Mouse (Mus musculus) hindbrain, embryonic 13.5 days (tissue): ENCODE measurements around the gene Upk1b. TPM values are rescaled to one million over a fixed set of nuclear protein-coding genes. Genes with fewer than 3 reads are reported as not detected.

Experiments used
- ATAC-seq: fragments of 200-750 bp; cut with Nextera tagmentation; 2 replicates; pipeline ENCODE4 v1.8.0; 2017; ENCODE audit warnings: moderate TSS enrichment; ENCODE audit not compliant: low FRiP score
- H3K27ac ChIP-seq: fragments of 300-500 bp; sonication (generic); 2 replicates; pipeline ENCODE4 v1.5.1; 2015; ENCODE audit warnings: inconsistent platforms, mild to moderate bottlenecking, moderate library complexity
- H3K27me3 ChIP-seq: fragments of 300-500 bp; sonication (generic); 2 replicates; pipeline ENCODE4 v1.6.1; 2015; ENCODE audit warnings: mild to moderate bottlenecking, inconsistent platforms
- H3K36me3 ChIP-seq: fragments of 300-500 bp; sonication (generic); 2 replicates; pipeline ENCODE4 v1.6.1; 2015; ENCODE audit warnings: mild to moderate bottlenecking, inconsistent platforms
- H3K4me1 ChIP-seq: fragments of 300-500 bp; sonication (generic); replicated peaks from 2 replicates; pipeline ENCODE4 v1.6.1; 2015; ENCODE audit warnings: inconsistent platforms
- H3K4me2 ChIP-seq: fragments of 300-500 bp; sonication (generic); 2 replicates; pipeline ENCODE4 v1.6.1; 2015; ENCODE audit warnings: inconsistent platforms, mild to moderate bottlenecking, moderate library complexity
- H3K4me3 ChIP-seq: fragments of 300-500 bp; sonication (generic); 2 replicates; pipeline ENCODE4 v1.5.1; 2015; ENCODE audit warnings: mild to moderate bottlenecking, inconsistent platforms
- H3K9ac ChIP-seq: fragments of 300-500 bp; sonication (generic); 2 replicates; pipeline ENCODE4 v1.6.1; 2015; ENCODE audit warnings: mild to moderate bottlenecking, inconsistent platforms
- H3K9me3 ChIP-seq: fragments of 300-500 bp; sonication (generic); 2 replicates; pipeline ENCODE4 v1.6.1; 2016; ENCODE audit warnings: inconsistent platforms
- WGBS: fragments of 180-500 bp; shearing (Covaris S2); methylation state at CpG from one replicate; pipeline ENCODE4 v1.1.7; 2015; 5-methylcytosine and 5-hydroxymethylcytosine counted together
- polyA plus RNA-seq: library from polyadenylated mRNA; unstranded; fragments of >200 nt; fragmentation: Nextera tagmentation; extraction: Ambion mirVana; gene quantifications from 2 replicates; pipeline ENCODE4 v1.2.1, GENCODE M21; 2015

The Upk1b gene
- polyA plus RNA-seq, 1 experiment from 2014 or later = 0.19 TPM

DNA sequence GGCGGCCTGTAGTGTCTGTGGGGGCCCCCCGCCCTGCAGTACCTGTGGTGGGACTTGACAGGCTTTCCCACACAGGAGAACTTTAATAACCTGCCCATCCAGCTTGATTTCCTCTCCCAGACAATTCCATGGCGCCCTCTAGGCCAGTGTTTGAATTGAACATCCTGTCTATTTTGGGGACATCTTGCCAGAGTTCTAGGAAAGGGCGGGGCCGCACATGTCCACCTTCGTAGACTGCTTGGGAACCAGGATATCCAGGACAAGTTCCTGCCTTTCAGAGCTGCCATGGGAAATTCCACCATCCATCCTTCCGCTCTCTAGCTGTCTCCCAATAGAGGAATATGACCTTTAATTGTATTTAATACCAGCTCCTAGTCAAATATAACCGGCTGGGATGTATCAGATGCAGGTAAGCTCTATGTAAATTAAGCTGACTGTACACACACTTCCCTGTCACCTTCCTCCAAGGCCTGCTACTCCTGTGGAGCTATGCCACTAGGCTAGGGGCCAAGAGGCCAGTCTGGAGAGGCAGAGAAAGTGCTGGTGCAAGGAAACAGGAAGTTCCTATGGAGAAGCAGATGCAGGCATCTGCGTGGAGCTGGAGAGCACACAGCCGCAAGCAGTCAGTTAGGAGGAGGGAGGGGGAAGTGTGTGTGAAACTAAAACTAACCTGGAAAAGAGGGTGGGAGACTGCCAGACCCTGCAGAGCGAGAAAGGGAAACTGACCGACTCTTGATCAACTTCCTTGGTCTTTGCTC lies 41.8 kb downstream of the Upk1b start:
- Histone ChIP-seq H3K4me2 (no peak overlapping the region), H3K4me3 (no peak overlapping the region), H3K27ac (no peak overlapping the region), H3K4me1 (no peaks in the 10 kb centered on the region), H3K9ac (no peak overlapping the region), H3K36me3 (peaks cover 52% of the 10 kb centered on the region), H3K9me3 (no peaks in the 10 kb centered on the region), H3K27me3 (no peaks in the 10 kb centered on the region)
- ATAC-seq = no peak
- WGBS = 87% methylated on average over 12 of the region's 12 CpGs

GRCm38 (mm10) chr16:38757626-38758025 lies 42.5 kb downstream of the Upk1b start:
- Histone ChIP-seq H3K36me3 (peaks cover 45% of the 10 kb centered on the region), H3K27me3 (no peaks in the 10 kb centered on the region), H3K9me3 (no peaks in the 10 kb centered on the region), H3K4me2 (no peak overlapping the region), H3K4me3 (no peak overlapping the region), H3K4me1 (no peaks in the 10 kb centered on the region), H3K27ac (no peak overlapping the region), H3K9ac (no peak overlapping the region)
- no peak for ATAC-seq
- 93% methylated on average over 19 of the region's 19 CpGs for WGBS

DNA sequence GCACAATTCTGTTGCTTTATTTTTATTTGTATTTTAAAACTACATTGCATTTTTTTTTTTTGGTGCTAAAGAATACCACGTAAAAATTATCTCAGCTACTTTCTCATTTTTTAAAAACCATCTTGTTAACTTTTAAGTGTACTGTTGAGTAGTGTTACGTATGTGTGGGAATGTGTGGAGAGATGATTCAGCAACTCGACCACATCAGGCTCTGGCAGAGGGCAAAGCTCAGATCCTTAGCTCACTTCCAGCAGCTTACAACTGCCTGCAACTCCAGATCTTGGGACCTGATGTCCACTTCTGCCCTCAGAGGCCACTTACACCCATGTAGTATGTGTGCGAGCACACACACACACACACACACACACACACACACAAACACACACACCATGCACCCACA lies 43.6 kb downstream of the Upk1b start:
- no peak overlapping the region for H3K4me3 ChIP-seq
- no peaks in the 10 kb centered on the region for H3K9me3 ChIP-seq
- H3K27ac ChIP-seq = no peak overlapping the region
- H3K4me1 ChIP-seq = no peaks in the 10 kb centered on the region
- WGBS = 91% methylated on average over 4 of the region's 4 CpGs
- no peak for ATAC-seq
- H3K4me2 ChIP-seq = no peak overlapping the region
- no peaks in the 10 kb centered on the region for H3K27me3 ChIP-seq
- H3K36me3 ChIP-seq = peaks cover 38% of the 10 kb centered on the region
- H3K9ac ChIP-seq = no peak overlapping the region

GRCm38 (mm10) chr16:38756177-38756503 lies 44.0 kb downstream of the Upk1b start:
- no peak overlapping the region for H3K4me3 ChIP-seq
- no peaks in the 10 kb centered on the region for H3K4me1 ChIP-seq
- H3K27me3 ChIP-seq = no peaks in the 10 kb centered on the region
- ATAC-seq = no peak
- 66% methylated on average over 5 of the region's 5 CpGs for WGBS
- H3K36me3 ChIP-seq = peaks cover 38% of the 10 kb centered on the region
- no peaks in the 10 kb centered on the region for H3K9me3 ChIP-seq
- H3K27ac ChIP-seq = no peak overlapping the region
- no peak overlapping the region for H3K4me2 ChIP-seq
- H3K9ac ChIP-seq = no peak overlapping the region

DNA sequence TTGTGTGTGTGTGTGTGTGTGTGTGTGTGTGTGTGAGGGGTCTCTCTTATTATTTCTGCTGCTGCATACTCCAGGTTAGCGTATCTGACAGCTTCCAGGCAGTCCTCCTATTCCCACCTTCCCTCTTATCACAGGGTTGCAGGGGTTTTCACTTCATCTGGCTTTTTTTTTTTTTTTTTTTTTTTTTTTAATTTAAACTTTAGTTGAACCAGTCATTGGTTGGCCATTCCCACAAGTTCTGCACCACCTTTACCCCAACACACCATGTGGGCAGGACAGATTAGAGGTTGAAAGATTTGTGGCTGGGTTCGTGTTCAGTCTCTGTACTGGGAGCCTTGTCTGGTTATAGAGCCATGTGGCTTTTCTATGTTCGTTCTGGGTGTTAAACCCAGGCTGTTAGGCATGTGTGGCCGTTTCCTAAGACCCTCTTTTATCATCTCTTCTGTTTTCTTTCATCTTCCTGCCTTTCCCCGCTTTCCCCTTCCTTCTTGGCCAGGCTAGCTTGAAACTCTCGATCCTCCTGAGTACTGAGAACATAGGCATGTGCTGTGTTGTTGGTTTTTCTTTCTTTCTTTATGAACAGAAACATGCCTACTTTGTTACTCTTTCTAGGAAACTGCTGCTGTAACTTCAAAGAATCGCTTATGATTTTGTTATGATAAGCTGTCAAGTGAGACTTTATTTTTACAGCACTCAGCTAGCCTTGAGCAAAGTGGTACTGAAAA lies 44.5 kb downstream of the Upk1b start:
- H3K36me3 ChIP-seq = peaks cover 34% of the 10 kb centered on the region
- no peaks in the 10 kb centered on the region for H3K4me1 ChIP-seq
- no peak for ATAC-seq
- H3K9ac ChIP-seq = no peak overlapping the region
- no peaks in the 10 kb centered on the region for H3K27me3 ChIP-seq
- H3K4me3 ChIP-seq = no peak overlapping the region
- 84% methylated on average over 7 of the region's 7 CpGs for WGBS
- no peak overlapping the region for H3K4me2 ChIP-seq
- no peak overlapping the region for H3K27ac ChIP-seq
- H3K9me3 ChIP-seq = no peaks in the 10 kb centered on the region

DNA sequence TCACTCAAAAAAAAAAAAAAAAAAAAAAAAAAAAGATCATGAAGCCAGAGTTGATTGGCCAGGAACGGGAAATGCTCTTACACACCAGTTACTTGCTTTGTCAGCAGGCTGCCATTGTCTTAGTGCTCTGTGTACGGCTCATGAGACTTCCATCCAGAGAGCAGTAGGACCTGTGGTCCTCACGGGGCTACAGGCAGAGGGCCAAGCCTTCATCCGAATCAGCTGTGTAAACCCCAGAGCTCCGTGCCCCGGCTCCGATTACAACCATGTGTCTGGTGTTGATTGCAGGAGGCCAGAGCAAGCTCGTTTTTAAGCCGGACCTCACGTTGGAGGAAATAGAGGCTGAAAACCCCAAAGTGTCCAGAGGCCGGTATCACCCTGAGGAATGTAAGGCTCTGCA lies 46.5 kb downstream of the Upk1b start:
- peaks cover 18% of the 10 kb centered on the region for H3K36me3 ChIP-seq
- no peak overlapping the region for H3K9ac ChIP-seq
- no peaks in the 10 kb centered on the region for H3K27me3 ChIP-seq
- H3K27ac ChIP-seq = no peak overlapping the region
- H3K4me3 ChIP-seq = no peak overlapping the region
- no peaks in the 10 kb centered on the region for H3K4me1 ChIP-seq
- ATAC-seq = no peak
- H3K9me3 ChIP-seq = no peaks in the 10 kb centered on the region
- WGBS = 65% methylated on average over 11 of the region's 11 CpGs
- H3K4me2 ChIP-seq = no peak overlapping the region

DNA sequence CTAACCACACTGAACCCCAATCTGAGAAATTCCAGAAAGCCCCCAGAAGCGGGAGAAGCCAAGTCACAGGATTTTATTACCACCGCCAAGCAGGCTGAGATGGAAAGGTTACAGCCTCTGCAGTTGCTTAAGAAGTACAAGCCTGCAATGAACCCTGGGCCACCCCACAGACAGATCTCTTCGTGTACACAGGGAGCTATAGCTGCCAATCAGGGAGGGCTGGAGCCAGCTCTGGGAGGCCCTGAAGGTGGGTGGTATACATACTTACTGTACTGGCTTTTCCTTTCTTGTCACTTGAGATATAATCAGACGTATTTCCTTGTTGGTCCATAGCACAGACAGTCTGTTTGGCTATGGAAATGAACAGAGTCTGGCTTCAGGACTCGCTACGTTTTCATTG lies 49.3 kb downstream of the Upk1b start:
- no peak for ATAC-seq
- no peaks in the 10 kb centered on the region for H3K27me3 ChIP-seq

GRCm38 (mm10) chr16:38743941-38744673 lies 56.0 kb downstream of the Upk1b start:
- no peak for ATAC-seq
- 87% methylated on average over 10 of the region's 10 CpGs for WGBS
- Histone ChIP-seq H3K36me3 (no peaks in the 10 kb centered on the region), H3K27me3 (peaks cover 4% of the 10 kb centered on the region; the same call in 1 of the 2 replicates), H3K27ac (no peak overlapping the region), H3K9me3 (no peaks in the 10 kb centered on the region), H3K4me2 (no peak overlapping the region), H3K9ac (no peak overlapping the region), H3K4me3 (no peak overlapping the region), H3K4me1 (peaks cover 11% of the 10 kb centered on the region)

More for the DNA sequence above, 49.3 kb downstream of the Upk1b start:
- Histone ChIP-seq H3K9me3 (no peaks in the 10 kb centered on the region), H3K27ac (no peak overlapping the region), H3K9ac (no peak overlapping the region), H3K4me2 (no peak overlapping the region), H3K36me3 (peaks cover 5% of the 10 kb centered on the region; the same call in 1 of the 2 replicates), H3K4me3 (no peak overlapping the region), H3K4me1 (no peaks in the 10 kb centered on the region)
- 82% methylated on average over 6 of the region's 6 CpGs for WGBS

GRCm38 (mm10) chr16:38742659-38743131 lies 57.4 kb downstream of the Upk1b start:
- Histone ChIP-seq H3K4me1 (peaks cover 11% of the 10 kb centered on the region), H3K27ac (peak overlapping the region; percentile 86), H3K9ac (peak overlapping the region; percentile 95), H3K4me3 (peak overlapping the region; percentile 80), H3K4me2 (peak overlapping the region; percentile 87), H3K9me3 (no peaks in the 10 kb centered on the region), H3K27me3 (peaks cover 4% of the 10 kb centered on the region; the same call in 1 of the 2 replicates), H3K36me3 (no peaks in the 10 kb centered on the region)
- peak; percentile 79; the same call in 1 of the 2 replicates for ATAC-seq
- WGBS = under 1% methylated on average over 13 of the region's 13 CpGs

DNA sequence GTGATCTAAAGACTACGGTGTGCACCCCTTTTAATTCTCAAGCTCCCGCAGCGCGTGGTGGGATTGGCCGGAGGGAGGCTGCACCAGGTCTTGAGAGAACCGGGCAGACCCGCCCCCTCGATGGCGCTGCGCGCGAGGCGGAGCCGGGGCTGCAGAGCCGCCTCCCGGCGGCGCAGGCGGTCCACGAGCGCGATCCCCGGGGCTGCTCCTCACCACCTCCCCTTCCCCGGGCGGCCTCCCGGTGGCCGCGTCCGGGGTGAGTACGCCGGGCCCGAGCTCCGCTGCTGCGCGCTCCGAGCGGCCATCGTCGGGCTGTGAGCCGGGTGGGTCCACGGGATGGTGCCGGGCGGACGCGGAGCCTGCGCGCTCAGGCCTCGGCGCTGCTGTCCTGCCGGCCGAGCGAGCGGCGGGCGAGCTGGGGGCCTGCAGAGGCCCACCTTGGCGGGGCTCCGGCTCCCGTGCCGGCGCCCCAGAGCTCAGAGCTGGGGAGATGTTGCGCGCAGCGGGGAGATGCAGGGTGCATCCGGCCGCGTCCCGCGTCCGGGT lies 57.9 kb downstream of the Upk1b start, which contains the start of gene B4galt4:
B4galt4 (plus strand) TSS at position 152 of the 546 bp plus-strand sequence.
- Histone ChIP-seq H3K9ac (peak within 1 kb of the TSS; percentile 95), H3K9me3 (no peaks in the 10 kb centered on the region), H3K36me3 (no peaks in the 10 kb centered on the region), H3K27me3 (peaks cover 4% of the 10 kb centered on the region; the same call in 1 of the 2 replicates), H3K4me3 (peak within 1 kb of the TSS; percentile 80), H3K4me1 (peaks cover 11% of the 10 kb centered on the region), H3K4me2 (peak within 1 kb of the TSS; percentile 87), H3K27ac (peak within 1 kb of the TSS; percentile 86)
- under 1% methylated on average over 48 of the region's 69 CpGs for WGBS
- ATAC-seq = peak; percentile 94

DNA sequence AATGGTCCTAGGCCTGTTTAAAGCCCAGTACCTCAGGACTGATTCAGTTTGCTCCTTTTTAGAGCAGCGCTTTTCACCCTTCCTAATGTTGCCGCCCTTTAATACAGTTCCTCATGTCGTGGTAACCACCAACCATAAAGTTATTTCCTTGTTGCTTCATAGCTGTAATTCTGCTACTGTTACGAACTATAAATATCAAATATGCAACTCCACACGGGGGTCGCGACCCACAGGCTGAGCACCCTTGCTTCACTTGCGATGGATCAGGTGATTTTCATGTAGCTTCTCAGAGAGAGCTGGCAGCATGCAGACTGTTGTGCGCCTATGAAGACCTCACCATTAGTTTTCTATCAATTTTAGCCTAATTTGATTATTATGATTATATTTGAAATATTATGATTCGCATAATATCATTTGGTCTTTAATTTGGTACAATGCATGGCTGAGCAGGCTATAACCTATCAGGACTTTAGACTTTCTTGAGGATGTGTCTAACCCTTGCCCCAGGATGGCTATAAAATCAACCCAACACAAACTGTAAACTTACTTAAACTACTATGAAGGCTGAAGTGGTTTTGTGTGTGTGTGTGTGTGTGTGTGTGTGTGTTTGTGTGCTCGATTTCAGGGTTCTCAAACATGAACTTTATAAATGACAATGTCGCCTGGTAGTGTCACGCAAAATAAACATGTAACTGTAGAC lies 58.8 kb downstream of the Upk1b start:
- peaks cover 11% of the 10 kb centered on the region for H3K4me1 ChIP-seq
- peaks cover 4% of the 10 kb centered on the region; the same call in 1 of the 2 replicates for H3K27me3 ChIP-seq
- H3K4me3 ChIP-seq = peak overlapping the region; percentile 80
- ATAC-seq = no peak
- no peak overlapping the region for H3K27ac ChIP-seq
- no peaks in the 10 kb centered on the region for H3K36me3 ChIP-seq
- H3K4me2 ChIP-seq = peak overlapping the region; percentile 87
- no peaks in the 10 kb centered on the region for H3K9me3 ChIP-seq
- 85% methylated on average over 13 of the region's 13 CpGs for WGBS
- H3K9ac ChIP-seq = peak overlapping the region; percentile 95; the same call in 1 of the 2 replicates
